Mouse (Mus musculus) G1E (cell line): Measurements from ENCODE around the gene Insyn1. TPM values are rescaled to one million over a fixed set of nuclear protein-coding genes. Genes with fewer than 3 reads are reported as not detected.

Experiments
- ATAC-seq: 2 replicates; pipeline ENCODE4 v1.8.0; 2016; ENCODE audit warnings: mild to moderate bottlenecking; ENCODE audit not compliant: insufficient number of reproducible peaks, poor library complexity, low FRiP score, severe bottlenecking; ENCODE audit errors: extremely low read depth
- DNase-seq: peaks from one replicate; pipeline ENCODE4 v3.0.0; 2012; ENCODE audit warnings: low spot score
- H3K27me3 ChIP-seq: 2 replicates; pipeline ENCODE4 v1.6.1; 2012; ENCODE audit warnings: mild to moderate bottlenecking, low read length, inconsistent platforms; ENCODE audit not compliant: insufficient read depth
- H3K36me3 ChIP-seq: replicated peaks from 2 replicates; pipeline ENCODE3; 2012; ENCODE audit warnings: mild to moderate bottlenecking, inconsistent platforms
- H3K4me1 ChIP-seq: 2 replicates; pipeline ENCODE4 v1.6.1; 2012; ENCODE audit warnings: low read depth, low read length, inconsistent platforms, mixed read lengths; ENCODE audit not compliant: insufficient read depth
- H3K4me3 ChIP-seq: 2 replicates; pipeline ENCODE4 v1.5.1; 2012; ENCODE audit warnings: low read depth, mild to moderate bottlenecking, inconsistent platforms, low read length, moderate library complexity, mixed read lengths
- H3K9me3 ChIP-seq: replicated peaks from 2 replicates; pipeline ENCODE4 v1.6.1; 2012; ENCODE audit warnings: inconsistent platforms
- CTCF ChIP-seq: IDR thresholded peaks from 2 replicates; pipeline ENCODE4 v1.5.1; 2012; ENCODE audit warnings: low read depth, low read length, inconsistent platforms, mixed read lengths
- GATA1 ChIP-seq: IDR thresholded peaks from 2 replicates; pipeline ENCODE4 v1.6.1; 2012; ENCODE audit warnings: borderline replicate concordance, low read length, inconsistent platforms, mixed read lengths
- GATA2 ChIP-seq: IDR thresholded peaks from 2 replicates; pipeline ENCODE4 v1.6.1; 2012; ENCODE audit warnings: low read depth, low read length, inconsistent platforms, borderline replicate concordance
- POLR2AphosphoS5 ChIP-seq: IDR thresholded peaks from 2 replicates; pipeline ENCODE4 v1.6.1; 2012; ENCODE audit warnings: low read depth, low read length, inconsistent platforms; ENCODE audit not compliant: insufficient replicate concordance
- TAL1 ChIP-seq: conservative IDR thresholded peaks from 2 replicates; pipeline ENCODE4 v1.6.1; 2012; ENCODE audit warnings: low read depth, low read length, inconsistent platforms, mixed read lengths
- polyA plus RNA-seq: library from polyadenylated mRNA; stranded (reverse); fragments of >175 nt; gene quantifications from 2 replicates; pipeline ENCODE4 v1.2.3, GENCODE M21; 2012
- total RNA-seq, 2 experiments: library from RNA; stranded (forward) in 1 of 2; stranded (reverse) in 1 of 2; fragments of 200-1000 nt in 1 of 2; fragments of >200 nt in 1 of 2; fragmentation: Nextera tagmentation in 1 of 2; gene quantifications; 2 replicates each; pipeline ENCODE4 v1.2.3; 2014 to 2017

Gene Insyn1
- total and polyA plus RNA-seq, 3 experiments: 0.05 TPM; not detected in 2

DNA sequence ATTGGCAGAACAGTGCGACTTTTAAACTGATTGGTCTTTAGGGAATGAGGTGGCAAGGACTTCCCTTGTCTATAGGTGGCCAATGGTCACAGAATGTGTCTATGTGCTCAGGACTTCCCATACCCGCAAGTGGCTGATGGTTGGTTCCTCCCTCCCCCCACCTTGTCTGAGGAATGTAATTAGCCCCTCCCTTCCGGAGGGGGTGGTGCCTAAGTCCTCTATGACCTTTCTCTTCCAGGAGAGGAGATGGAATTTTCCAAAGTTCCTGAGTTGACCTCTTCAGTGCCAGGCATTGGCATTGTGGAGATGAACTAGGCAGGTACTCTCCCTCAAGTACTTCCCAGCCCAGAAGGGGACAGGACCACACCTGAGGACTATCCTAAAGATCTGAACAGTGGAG is 33.5 kb upstream of the Insyn1 start:
- H3K27me3 ChIP-seq: peaks cover 9% of the 10 kb centered on the region
- TF ChIP-seq GATA1 (no peak), GATA2 (no peak)
- no peaks in the 10 kb centered on the region for H3K36me3 ChIP-seq
- no peak for DNase-seq
- no peak overlapping the region for H3K4me3 ChIP-seq
- no peak for ATAC-seq
- no peaks in the 10 kb centered on the region for H3K9me3 ChIP-seq
- H3K4me1 ChIP-seq: no peaks in the 10 kb centered on the region

DNA sequence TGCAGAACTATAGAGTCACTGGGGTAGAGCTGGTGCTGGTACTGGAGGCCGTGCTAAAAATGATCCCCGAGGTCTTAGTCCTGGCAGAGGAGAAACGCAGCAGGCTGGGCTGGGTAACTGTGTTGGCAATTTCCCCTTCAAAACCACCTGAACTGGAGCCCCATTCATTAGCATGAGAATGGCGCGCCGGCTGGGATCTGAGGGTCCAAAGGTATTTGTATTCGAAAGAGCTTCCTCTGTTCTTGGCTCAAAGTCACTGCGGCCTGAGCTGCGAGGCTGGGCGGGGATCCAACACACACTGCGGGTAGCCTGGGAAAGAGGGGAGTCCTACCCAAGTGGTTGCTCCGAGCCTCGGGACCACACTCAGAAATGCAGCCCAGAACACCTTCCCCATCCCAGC is 32.6 kb upstream of the Insyn1 start:
- TF ChIP-seq POLR2AphosphoS5 (no peak), GATA1 (no peak), TAL1 (no peak), GATA2 (no peak), CTCF (no peak)
- H3K27me3 ChIP-seq: peaks cover 9% of the 10 kb centered on the region
- no peak overlapping the region for H3K4me3 ChIP-seq
- ATAC-seq (no peak), DNase-seq (no peak)
- no peaks in the 10 kb centered on the region for H3K9me3 ChIP-seq
- no peaks in the 10 kb centered on the region for H3K36me3 ChIP-seq
- no peaks in the 10 kb centered on the region for H3K4me1 ChIP-seq

DNA sequence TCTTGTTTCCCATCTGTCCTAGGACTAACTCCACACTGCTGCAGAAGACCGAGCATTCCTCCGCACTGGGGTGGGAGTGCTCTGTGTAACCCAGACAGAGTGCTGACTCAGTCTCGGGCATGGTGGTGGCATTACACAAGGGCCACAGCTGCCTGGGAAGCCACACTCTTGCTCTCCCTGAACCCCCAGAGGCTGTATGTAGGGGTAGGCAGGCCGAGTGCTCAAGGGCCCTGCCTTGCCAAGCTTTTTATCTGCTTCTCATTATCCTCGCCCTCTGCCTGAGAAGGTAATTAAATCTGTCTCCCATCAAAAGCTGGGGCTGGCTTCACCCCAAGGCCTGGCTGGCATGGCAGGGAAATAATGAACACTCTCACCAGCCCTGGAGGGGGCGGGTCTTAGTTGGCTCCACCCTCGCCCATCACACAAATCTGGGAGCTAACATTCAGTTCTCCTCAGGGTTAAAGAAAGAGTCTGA is 30.9 kb upstream of the Insyn1 start:
- ATAC-seq (no peak), DNase-seq (no peak)
- Histone ChIP-seq H3K4me1 (no peaks in the 10 kb centered on the region), H3K36me3 (no peaks in the 10 kb centered on the region), H3K9me3 (no peaks in the 10 kb centered on the region), H3K27me3 (peaks cover 9% of the 10 kb centered on the region), H3K4me3 (no peak overlapping the region)
- TF ChIP-seq CTCF: no peak
- TF ChIP-seq GATA1: no peak
- no peak for TF ChIP-seq GATA2
- no peak for TF ChIP-seq POLR2AphosphoS5
- no peak for TF ChIP-seq TAL1

DNA sequence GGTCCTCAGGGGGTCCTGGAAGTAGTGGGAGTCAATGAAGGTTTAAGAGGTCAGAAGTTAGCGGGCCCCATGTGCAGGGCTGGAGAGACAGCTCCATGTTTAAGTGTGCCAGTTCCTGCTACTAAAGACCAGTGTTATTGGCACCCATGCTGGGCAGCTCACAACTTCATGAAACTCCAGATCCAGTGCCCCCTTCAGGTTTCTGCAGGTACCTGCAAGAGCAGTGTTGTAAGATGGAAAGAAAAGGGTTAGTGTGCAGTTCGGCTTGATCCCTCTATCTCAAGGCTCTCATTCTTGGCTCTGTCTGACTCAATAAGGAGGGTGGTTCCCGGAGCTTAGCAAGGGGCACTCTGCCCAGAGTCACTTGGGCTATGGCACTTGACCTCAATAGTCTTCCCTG is 30.1 kb upstream of the Insyn1 start:
- no peak overlapping the region for H3K4me3 ChIP-seq
- H3K36me3 ChIP-seq: no peaks in the 10 kb centered on the region
- H3K9me3 ChIP-seq: no peaks in the 10 kb centered on the region
- H3K27me3 ChIP-seq: peaks cover 9% of the 10 kb centered on the region
- no peak for DNase-seq
- TF ChIP-seq GATA1 (no peak), CTCF (no peak), TAL1 (no peak), GATA2 (no peak), POLR2AphosphoS5 (no peak)
- ATAC-seq: no peak
- no peaks in the 10 kb centered on the region for H3K4me1 ChIP-seq

DNA sequence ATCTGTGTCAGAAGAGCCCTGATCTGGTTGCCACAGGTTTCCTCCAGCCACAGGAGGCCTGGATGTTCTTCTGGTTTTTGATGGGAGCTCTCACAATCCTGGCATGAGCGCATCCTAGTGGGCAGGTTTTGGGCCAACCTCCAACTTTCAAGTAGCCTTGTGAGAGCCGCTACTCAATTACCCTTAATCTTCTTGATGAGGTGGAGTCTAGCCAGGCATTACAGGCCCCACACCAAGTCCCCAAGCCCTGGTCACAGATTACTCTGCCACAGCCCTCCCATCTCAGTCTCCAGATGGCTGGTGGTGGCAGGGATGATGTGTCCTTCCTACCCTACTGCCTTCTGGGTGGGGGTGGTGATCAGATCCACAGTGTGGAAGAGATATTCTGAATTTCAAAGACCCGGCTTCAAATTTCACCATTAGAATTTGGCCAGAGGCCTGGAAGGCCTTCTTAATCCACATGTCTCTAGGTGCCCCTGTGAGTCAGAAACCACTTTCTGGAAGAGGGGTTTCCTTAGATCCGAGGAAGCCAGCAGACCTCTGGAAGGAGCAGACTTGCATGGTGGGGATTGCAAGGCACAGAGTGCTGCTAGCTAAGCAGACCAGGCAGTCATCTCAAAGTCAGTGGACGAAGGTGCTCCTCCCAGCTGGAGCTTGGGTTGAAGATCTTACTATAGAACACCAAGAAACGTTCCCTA is 29.4 kb upstream of the Insyn1 start:
- Histone ChIP-seq H3K9me3 (no peaks in the 10 kb centered on the region), H3K4me1 (no peaks in the 10 kb centered on the region), H3K4me3 (no peak overlapping the region), H3K27me3 (peaks cover 6% of the 10 kb centered on the region), H3K36me3 (no peaks in the 10 kb centered on the region)
- no peak for TF ChIP-seq TAL1
- no peak for TF ChIP-seq CTCF
- no peak for TF ChIP-seq GATA1
- TF ChIP-seq POLR2AphosphoS5: no peak
- no peak for TF ChIP-seq GATA2
- ATAC-seq: no peak
- no peak for DNase-seq

DNA sequence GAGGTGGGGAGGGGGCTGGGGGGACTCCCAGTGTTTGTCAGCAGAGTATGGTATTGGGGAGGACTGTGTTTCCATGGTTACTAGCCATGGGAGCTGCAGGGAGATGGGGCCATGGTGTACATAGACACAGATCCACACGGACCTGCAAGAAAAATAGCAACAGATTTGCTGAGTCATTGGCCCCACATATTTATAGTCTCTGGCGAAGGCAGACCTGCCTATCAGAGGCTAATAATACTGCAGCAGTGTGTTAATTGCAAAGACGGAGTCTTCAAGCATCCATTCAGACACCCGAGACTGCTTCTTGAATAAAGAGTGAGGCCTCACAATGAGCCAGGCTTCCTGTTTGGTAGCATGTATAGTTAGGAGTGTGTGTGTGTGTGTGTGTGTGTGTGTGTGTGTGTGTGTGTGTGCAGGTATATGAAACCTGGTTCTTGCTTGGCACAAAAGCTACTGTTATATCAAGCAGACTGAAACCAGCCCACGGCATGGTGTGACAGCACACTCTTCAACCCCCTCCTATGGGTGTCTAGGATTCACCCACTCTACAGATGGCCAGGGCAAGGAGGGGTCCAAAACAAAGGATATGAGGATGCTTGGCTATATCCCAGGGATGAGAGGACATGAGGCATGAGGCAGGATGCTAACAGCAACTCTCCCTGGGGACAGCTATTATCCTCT is 20.9 kb upstream of the Insyn1 start:
- TF ChIP-seq TAL1: no peak
- TF ChIP-seq POLR2AphosphoS5: no peak
- TF ChIP-seq GATA2: no peak
- no peak for TF ChIP-seq GATA1
- no peak for TF ChIP-seq CTCF
- H3K36me3 ChIP-seq: no peaks in the 10 kb centered on the region
- no peak for ATAC-seq
- no peak for DNase-seq
- no peak overlapping the region for H3K4me3 ChIP-seq
- 0 out of 2 replicates have a peak, but pooled peaks cover 2% of the 10 kb centered on the region for H3K27me3 ChIP-seq
- H3K9me3 ChIP-seq: no peaks in the 10 kb centered on the region
- H3K4me1 ChIP-seq: no peaks in the 10 kb centered on the region

DNA sequence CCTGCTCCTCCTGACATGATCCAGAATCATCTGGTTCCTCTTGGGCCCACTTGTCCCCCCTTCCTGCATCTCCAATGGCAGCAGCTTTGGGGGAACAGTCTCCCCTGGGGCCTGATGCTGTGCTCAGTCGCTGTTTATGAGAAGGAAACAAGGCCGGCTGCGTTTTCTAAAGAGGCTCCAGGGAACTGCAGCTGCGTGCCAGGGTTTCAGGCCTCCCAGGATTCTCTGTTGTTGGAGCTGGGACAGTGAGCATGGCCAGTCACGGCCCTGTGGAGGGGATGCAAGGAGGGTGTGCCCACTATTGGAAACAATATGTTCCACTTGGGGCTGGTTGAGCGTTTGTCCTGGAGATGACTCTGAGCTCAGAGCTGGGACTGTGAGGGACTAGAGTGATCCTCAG is 17.9 kb upstream of the Insyn1 start:
- Histone ChIP-seq H3K27me3 (0 out of 2 replicates have a peak, but pooled peaks cover 2% of the 10 kb centered on the region), H3K4me3 (no peak overlapping the region), H3K9me3 (no peaks in the 10 kb centered on the region), H3K36me3 (no peaks in the 10 kb centered on the region), H3K4me1 (no peaks in the 10 kb centered on the region)
- ATAC-seq (no peak), DNase-seq (no peak)
- TF ChIP-seq TAL1: no peak
- no peak for TF ChIP-seq CTCF
- no peak for TF ChIP-seq GATA1
